Mouse (Mus musculus): ENCODE results near the gene Uap1. TPM values are rescaled to one million over a fixed set of nuclear protein-coding genes. Genes with fewer than 3 reads are reported as not detected.

Uap1 gene
- polyA plus RNA-seq, 1 experiment from 2014 or later, result 77.8 TPM

- ATAC-seq (ENCODE audit: low FRiP score, low read depth), result no peak
- Histone ChIP-seq H3K4me2 (replicated peaks) (no peak overlapping the region), H3K27ac (no peak overlapping the region), H3K36me3 (peaks cover 78% of the 10 kb centered on the region), H3K4me1 (0 out of 2 replicates have a peak, but pooled peaks cover 2% of the 10 kb centered on the region), H3K9me3 (no peaks in the 10 kb centered on the region), H3K4me3 (no peak overlapping the region), H3K27me3 (no peaks in the 10 kb centered on the region), H3K9ac (no peak overlapping the region)
- WGBS, result 93% methylated on average over 4 of the region's 4 CpGs
These were observed 29.2 kb downstream of the Uap1 start for GRCm38 (mm10) chr1:170145606-170146005.

DNA sequence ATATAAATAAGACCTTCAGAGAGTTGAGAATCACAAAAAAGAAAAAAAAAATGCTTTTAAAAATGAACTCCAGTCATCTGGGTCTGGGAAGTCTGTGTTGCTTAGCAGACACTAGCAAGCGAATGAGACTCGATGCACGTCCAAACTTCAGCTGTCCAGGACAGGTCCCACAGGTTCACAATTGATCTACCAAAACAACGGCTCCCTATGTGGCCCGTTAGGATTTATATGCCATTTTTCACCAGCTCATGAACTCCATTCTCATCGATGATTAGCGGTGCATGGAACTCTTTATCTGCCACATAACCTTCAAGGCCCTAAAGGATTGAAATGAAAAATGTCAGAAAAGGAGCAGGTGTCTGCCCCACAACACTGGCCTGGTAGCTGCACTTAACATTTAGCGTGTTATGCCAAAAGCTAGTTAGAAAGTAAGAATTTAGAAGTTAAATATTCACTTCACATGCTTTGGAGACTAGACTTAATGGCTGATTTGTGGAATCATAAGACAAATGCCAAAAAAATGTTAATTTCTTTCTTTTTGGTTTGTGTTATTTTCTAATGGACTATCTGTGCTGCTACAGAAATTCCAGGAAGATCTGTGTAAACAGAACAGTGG lies 32.4 kb downstream of the Uap1 start:
- H3K36me3 ChIP-seq, result peaks cover 51% of the 10 kb centered on the region
- no peaks in the 10 kb centered on the region for H3K9me3 ChIP-seq
- no peaks in the 10 kb centered on the region for H3K27me3 ChIP-seq
- no peak overlapping the region for H3K4me2 ChIP-seq (replicated peaks)
- no peak overlapping the region for H3K27ac ChIP-seq
- no peak for ATAC-seq (ENCODE audit: low FRiP score, low read depth)
- H3K9ac ChIP-seq, result no peak overlapping the region
- no peaks in the 10 kb centered on the region for H3K4me1 ChIP-seq
- 89% methylated on average over 8 of the region's 8 CpGs for WGBS
- H3K4me3 ChIP-seq, result no peak overlapping the region

GRCm38 (mm10) chr1:170141626-170142025 lies 33.1 kb downstream of the Uap1 start:
- ATAC-seq (ENCODE audit: low FRiP score, low read depth), result no peak

DNA sequence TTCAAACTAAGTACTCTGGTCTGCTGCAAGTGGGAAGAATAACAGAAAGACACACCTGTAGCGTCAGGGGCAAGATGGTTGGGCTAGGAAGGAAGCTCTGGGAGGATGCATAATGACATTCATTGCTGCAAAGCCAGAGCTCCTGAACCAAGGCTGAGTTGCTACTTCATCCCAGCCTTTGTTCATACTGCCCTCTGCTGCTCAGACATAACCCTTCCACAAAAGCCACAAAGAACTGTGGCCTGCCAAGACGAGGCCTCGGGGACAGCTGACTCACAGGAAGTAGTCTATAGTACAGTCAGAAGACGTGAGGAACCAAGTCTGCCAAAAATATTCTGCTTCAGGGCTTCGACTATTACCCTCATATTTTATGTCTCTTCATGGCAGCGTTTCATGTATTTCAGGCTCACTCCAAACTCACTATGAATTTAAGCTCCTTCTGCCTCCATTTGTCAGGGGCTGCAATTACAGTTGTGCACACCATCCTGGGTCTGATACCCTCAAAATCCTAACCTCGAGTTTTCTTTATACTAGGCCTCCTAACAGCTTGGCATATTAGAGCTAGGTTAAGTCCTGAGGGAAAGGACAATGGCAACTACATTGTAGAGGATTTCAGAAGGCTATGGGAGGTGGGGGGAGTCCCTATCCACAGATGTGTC lies 38.3 kb downstream of the Uap1 start:
- Histone ChIP-seq H3K36me3 (peaks cover 7% of the 10 kb centered on the region; the same call in 1 of the 2 replicates), H3K9me3 (no peaks in the 10 kb centered on the region), H3K4me2 (replicated peaks) (peak overlapping the region; percentile 21; the same call in 1 of the 2 replicates), H3K27ac (no peak overlapping the region), H3K4me1 (no peaks in the 10 kb centered on the region), H3K27me3 (no peaks in the 10 kb centered on the region), H3K4me3 (no peak overlapping the region), H3K9ac (no peak overlapping the region)
- peak; percentile 95 for ATAC-seq (ENCODE audit: low FRiP score, low read depth)
- WGBS, result 18% methylated on average over 7 of the region's 7 CpGs

More at GRCm38 (mm10) chr1:170141626-170142025, 33.1 kb downstream of the Uap1 start:
- Histone ChIP-seq H3K4me1 (no peaks in the 10 kb centered on the region), H3K27me3 (no peaks in the 10 kb centered on the region), H3K9me3 (no peaks in the 10 kb centered on the region), H3K27ac (no peak overlapping the region), H3K36me3 (peaks cover 49% of the 10 kb centered on the region), H3K9ac (no peak overlapping the region), H3K4me2 (replicated peaks) (no peak overlapping the region), H3K4me3 (no peak overlapping the region)
- 95% methylated on average over 5 of the region's 5 CpGs for WGBS

GRCm38 (mm10) chr1:170134264-170134663 lies 40.5 kb downstream of the Uap1 start:
- Histone ChIP-seq H3K4me3 (no peak overlapping the region), H3K36me3 (no peaks in the 10 kb centered on the region), H3K4me1 (no peaks in the 10 kb centered on the region), H3K9me3 (no peaks in the 10 kb centered on the region), H3K4me2 (replicated peaks) (no peak overlapping the region), H3K27me3 (no peaks in the 10 kb centered on the region), H3K9ac (no peak overlapping the region), H3K27ac (no peak overlapping the region)
- WGBS, result 86% methylated on average over 8 of the region's 8 CpGs
- no peak for ATAC-seq (ENCODE audit: low FRiP score, low read depth)

- 59% methylated on average over 3 of the region's 3 CpGs for WGBS
- Histone ChIP-seq H3K9ac (no peak overlapping the region), H3K4me2 (replicated peaks) (no peak overlapping the region), H3K27me3 (no peaks in the 10 kb centered on the region), H3K4me1 (no peaks in the 10 kb centered on the region), H3K27ac (no peak overlapping the region), H3K9me3 (no peaks in the 10 kb centered on the region), H3K4me3 (no peak overlapping the region), H3K36me3 (no peaks in the 10 kb centered on the region)
- no peak for ATAC-seq (ENCODE audit: low FRiP score, low read depth)
These were observed 43.8 kb downstream of the Uap1 start for GRCm38 (mm10) chr1:170130962-170131361.

GRCm38 (mm10) chr1:170124644-170125043 lies 50.1 kb downstream of the Uap1 start:
- Histone ChIP-seq H3K27me3 (no peaks in the 10 kb centered on the region), H3K36me3 (no peaks in the 10 kb centered on the region), H3K27ac (no peak overlapping the region), H3K4me1 (no peaks in the 10 kb centered on the region), H3K9me3 (no peaks in the 10 kb centered on the region), H3K4me2 (replicated peaks) (no peak overlapping the region), H3K9ac (no peak overlapping the region), H3K4me3 (no peak overlapping the region)
- no peak for ATAC-seq (ENCODE audit: low FRiP score, low read depth)
- 87% methylated on average over 2 of the region's 2 CpGs for WGBS

DNA sequence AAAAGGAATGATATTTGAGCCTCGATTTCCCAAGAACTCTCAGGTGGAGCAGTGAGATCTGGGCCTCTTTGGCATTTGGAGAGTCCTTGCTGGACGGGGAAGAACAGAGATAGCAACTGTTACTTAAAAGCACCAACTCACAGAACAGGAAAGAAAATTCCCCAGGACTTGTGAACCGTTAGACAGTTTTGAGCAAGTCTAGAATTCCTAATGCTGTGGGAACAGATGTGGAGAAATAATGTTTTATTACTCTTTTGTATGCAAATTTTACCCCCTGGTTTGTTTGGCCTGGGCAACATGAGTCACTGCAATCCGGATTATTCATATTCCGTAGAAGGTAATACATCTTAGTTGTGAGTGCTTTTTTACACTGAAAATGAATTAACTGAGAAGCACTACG lies 61.1 kb downstream of the Uap1 start:
- WGBS, result 80% methylated on average over 6 of the region's 6 CpGs
- H3K36me3 ChIP-seq, result no peaks in the 10 kb centered on the region
- no peak overlapping the region for H3K9ac ChIP-seq
- ATAC-seq (ENCODE audit: low FRiP score, low read depth), result no peak
- no peak overlapping the region for H3K4me3 ChIP-seq
- no peak overlapping the region; the same call in 1 of the 2 replicates for H3K27ac ChIP-seq
- no peak overlapping the region for H3K4me2 ChIP-seq (replicated peaks)
- H3K27me3 ChIP-seq, result no peaks in the 10 kb centered on the region
- H3K4me1 ChIP-seq, result peaks cover 27% of the 10 kb centered on the region
- H3K9me3 ChIP-seq, result no peaks in the 10 kb centered on the region

DNA sequence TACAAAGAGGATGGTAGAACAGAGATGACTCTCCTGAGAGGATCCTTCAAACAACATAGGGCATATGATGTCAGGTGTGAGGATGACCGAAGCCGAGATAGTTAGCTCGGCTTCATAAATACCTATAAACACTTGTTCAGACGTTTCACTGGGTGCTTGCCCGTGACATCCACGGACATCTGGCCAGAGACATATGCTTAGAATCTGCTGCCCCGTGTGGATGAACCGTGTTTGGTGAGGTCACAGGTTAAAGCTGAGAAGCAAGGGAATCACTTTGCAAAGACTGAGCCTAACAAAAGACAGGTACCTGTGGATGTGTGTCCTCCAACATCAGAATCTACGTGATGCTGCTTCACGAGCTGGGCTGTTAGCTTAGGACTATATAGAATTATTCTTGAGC lies 62.5 kb downstream of the Uap1 start:
- H3K27me3 ChIP-seq, result no peaks in the 10 kb centered on the region
- no peak overlapping the region for H3K9ac ChIP-seq
- no peaks in the 10 kb centered on the region for H3K36me3 ChIP-seq
- no peak overlapping the region for H3K4me3 ChIP-seq
- H3K4me2 ChIP-seq (replicated peaks), result peak overlapping the region; percentile 80
- H3K27ac ChIP-seq, result peak overlapping the region; percentile 100; the same call in 1 of the 2 replicates
- no peak for ATAC-seq (ENCODE audit: low FRiP score, low read depth)
- H3K4me1 ChIP-seq, result peaks cover 41% of the 10 kb centered on the region
- H3K9me3 ChIP-seq, result no peaks in the 10 kb centered on the region
- 81% methylated on average over 10 of the region's 10 CpGs for WGBS

DNA sequence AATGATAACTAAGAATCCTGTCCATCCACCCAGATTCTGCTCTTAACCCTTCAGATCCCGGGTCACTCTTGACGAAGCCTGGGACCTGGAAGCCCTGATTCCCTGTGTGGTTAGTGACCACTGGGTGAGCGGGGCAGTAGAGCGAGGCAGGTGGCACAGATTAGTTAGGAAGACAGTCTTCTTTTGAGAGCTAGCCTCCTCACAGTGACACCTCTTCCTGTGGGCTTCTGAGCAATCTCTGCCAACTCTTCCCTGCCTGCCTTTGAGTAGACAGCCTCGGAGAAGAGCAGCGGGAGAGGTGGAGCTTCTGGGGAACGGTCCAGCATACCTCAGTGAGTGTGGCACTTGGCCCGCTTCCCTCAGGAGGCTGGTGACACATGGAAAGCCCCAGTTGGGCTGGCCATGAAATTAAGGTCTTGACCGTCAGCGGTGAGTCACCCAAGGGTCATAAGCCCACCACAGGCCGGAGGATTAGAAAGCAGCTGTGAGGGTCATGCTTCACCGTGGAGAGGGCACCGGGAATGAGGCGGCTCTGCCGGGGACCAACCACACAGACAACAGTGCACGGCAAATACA lies 63.0 kb downstream of the Uap1 start:
- ATAC-seq (ENCODE audit: low FRiP score, low read depth), result no peak
- H3K4me1 ChIP-seq, result peaks cover 43% of the 10 kb centered on the region
- peak overlapping the region; percentile 100 for H3K27ac ChIP-seq
- H3K36me3 ChIP-seq, result 0 out of 2 replicates have a peak, but pooled peaks cover under 1% of the 10 kb centered on the region
- H3K27me3 ChIP-seq, result no peaks in the 10 kb centered on the region
- WGBS, result 77% methylated on average over 16 of the region's 16 CpGs
- peak overlapping the region; percentile 80 for H3K4me2 ChIP-seq (replicated peaks)
- H3K9me3 ChIP-seq, result no peaks in the 10 kb centered on the region
- H3K9ac ChIP-seq, result 0 out of 2 replicates have a peak overlapping the region, but pooled peaks have one; percentile 19
- H3K4me3 ChIP-seq, result peak overlapping the region; percentile 63; the same call in 1 of the 2 replicates

DNA sequence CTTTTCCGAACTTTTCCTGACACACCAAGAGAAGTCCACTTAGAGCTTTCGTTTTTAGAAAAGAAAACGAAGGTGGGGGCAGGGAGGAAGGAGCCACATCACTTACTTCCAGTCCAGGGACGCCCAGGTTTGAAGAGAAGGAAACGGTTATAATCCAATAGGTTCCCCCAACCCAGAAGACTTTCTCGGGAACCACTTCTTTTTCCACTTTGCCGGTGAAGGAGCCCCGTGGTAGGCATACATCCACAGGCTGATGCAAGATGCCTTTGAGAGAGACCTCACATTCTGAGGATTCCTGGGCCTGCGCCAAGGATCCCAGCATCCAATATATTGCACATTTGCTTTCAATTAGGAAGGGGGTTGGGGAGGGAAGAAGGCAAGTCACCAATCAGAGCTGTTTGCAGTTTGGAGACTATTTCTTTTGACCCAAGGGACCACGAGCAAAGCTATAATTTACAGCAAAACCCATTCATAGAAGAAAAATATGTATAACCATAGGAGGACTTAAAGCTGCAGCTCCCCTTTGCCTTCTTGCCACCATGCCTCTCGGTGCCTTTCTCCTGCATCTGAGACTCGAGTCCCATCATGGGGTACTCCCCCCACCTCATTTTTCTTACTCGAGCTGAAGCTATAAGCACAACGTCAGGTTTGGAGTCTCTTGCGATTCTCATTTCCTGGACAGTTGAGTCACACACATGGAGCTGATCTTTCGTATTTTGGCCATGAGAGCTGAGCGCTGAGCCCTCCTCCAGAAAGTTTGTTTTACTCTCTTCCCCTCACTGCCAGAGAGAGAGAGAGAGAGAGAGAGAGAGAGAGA lies 64.0 kb downstream of the Uap1 start, which contains the start of gene Ddr2:
TSS of gene Ddr2 (minus strand) at position 247 of the 817 bp plus-strand sequence.
- peak within 1 kb of the TSS; percentile 63 for H3K4me3 ChIP-seq
- peak within 1 kb of the TSS; percentile 85 for H3K9ac ChIP-seq
- no peaks in the 10 kb centered on the region for H3K27me3 ChIP-seq
- peaks cover 43% of the 10 kb centered on the region for H3K4me1 ChIP-seq
- no peaks in the 10 kb centered on the region for H3K9me3 ChIP-seq
- H3K4me2 ChIP-seq (replicated peaks), result peak within 1 kb of the TSS; percentile 80
- peak within 1 kb of the TSS; percentile 100 for H3K27ac ChIP-seq
- peak; percentile 88 for ATAC-seq (ENCODE audit: low FRiP score, low read depth)
- WGBS, result 18% methylated on average over 17 of the region's 17 CpGs
- 0 out of 2 replicates have a peak, but pooled peaks cover 3% of the 10 kb centered on the region for H3K36me3 ChIP-seq

All from limb, embryonic 13.5 days (tissue).